In the genomic region with DNA sequence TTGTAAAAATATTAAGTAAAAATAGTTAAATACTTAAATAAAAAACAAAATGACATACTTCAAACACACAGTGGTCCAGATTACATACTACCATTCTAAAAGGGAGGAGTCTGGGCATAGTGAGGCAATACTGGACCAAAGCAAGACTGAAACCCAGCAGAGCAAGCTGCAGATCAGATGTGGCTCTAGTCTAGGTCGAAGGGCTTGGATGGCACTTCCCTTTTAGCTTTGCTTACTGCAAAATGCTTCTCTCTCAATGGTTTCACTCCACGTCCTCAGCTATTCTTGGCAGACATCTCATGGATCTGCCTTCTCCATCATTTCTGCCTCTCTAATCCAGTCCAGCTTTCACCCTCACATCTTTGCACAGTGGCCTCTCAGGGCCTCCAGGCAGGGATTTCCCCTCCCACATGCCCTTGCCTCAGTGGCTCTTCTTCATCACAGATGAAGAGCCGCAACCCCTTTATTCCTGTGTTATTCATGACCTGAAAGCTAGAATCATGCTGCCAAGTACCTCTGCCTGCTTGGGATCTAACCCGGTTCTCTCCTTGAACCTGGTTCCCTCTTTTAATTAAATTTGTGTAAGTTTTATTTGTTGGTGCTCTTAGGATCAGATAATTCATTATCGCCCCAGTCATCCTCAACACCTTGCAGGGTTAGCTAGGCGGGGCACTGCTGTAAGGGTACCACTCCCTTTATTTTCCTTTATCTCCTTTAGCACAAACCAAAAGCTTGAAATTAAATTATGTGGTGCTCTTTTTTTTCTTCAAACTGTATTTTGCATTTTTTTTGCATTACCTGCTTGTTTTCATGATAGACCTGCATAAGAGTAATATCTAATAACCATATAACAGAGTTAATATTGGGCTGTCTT, we compare ENCODE assay signal across 15 mouse cellular contexts. TPM values are rescaled to one million over a fixed set of nuclear protein-coding genes. Genes with fewer than 3 reads are reported as not detected.
DNase-seq lines count a peak whose midpoint lies in the region; ATAC-seq lines count a peak whose summit lies in the region.
"Had no signal": no experiment of that assay in that cellular context is flagged by ENCODE, and none has a peak within 500 bp of the region (broad histone marks: within the 10 kb centered on the region; RNA-seq: fewer than 3 reads in every experiment).

No protein-coding gene starts in this region.

- intact Hi-C loops in left cerebral cortex, postnatal 25 days (cut with DNase I) = no loop called here

- DNase-seq in lung, postnatal 36 days = peak; percentile 34
- DNase-seq in lung, postnatal 25 days (ENCODE audit: low spot score) = no peak
- DNase-seq in c-Kit-positive CD71-positive TER-119-negative erythroid progenitor cells, embryonic 14.5 days (ENCODE audit: low read depth) = peak; percentile 58
- peak; percentile 42 to 47 for DNase-seq in spleen, postnatal 10 days (ENCODE audit: low spot score in 2 of 2)
- DNase-seq in left cerebral cortex, postnatal 25 days (ENCODE audit: low spot score in 2 of 2) = no peak
- no peak for DNase-seq in cerebellum, postnatal 14 days
- DNase-seq: cerebellum, adult 8-10 months; kidney, adult 9 months; kidney, postnatal 4 days had no signal

- H3K36me3 ChIP-seq in liver, embryonic 12.5 days = 0 out of 2 replicates have a peak, but pooled peaks cover 2% of the 10 kb centered on the region
- H3K36me3 ChIP-seq: midbrain, embryonic 13.5 days; stomach, embryonic 15.5 days had no signal

- H3K4me3 ChIP-seq in liver, embryonic 12.5 days = peak overlapping the region; percentile 12; the same call in 1 of the 2 replicates
- H3K4me3 ChIP-seq: forebrain, embryonic 13.5 days; midbrain, embryonic 13.5 days; stomach, embryonic 15.5 days had no signal

- H3K4me2 ChIP-seq in liver, embryonic 12.5 days = peak overlapping the region; percentile 60
- H3K4me2 ChIP-seq: forebrain, embryonic 13.5 days; midbrain, embryonic 13.5 days; stomach, embryonic 15.5 days had no signal

- H3K27me3 ChIP-seq in liver, embryonic 12.5 days (replicated peaks) = 0 out of 2 replicates have a peak, but pooled peaks cover 8% of the 10 kb centered on the region
- H3K27me3 ChIP-seq: forebrain, embryonic 13.5 days; midbrain, embryonic 13.5 days; stomach, embryonic 15.5 days had no signal

- 74% methylated on average over 6 of the region's 6 CpGs for WGBS in liver, embryonic 12.5 days (ENCODE audit: insufficient replicate concordance)

- peaks cover 14% of the 10 kb centered on the region for H3K9me3 ChIP-seq in liver, embryonic 12.5 days (replicated peaks)
- H3K9me3 ChIP-seq: stomach, embryonic 15.5 days had no signal

- peak overlapping the region; percentile 87 for H3K27ac ChIP-seq in liver, embryonic 12.5 days
- H3K27ac ChIP-seq: forebrain, embryonic 13.5 days; macrophage; midbrain, embryonic 13.5 days; stomach, embryonic 15.5 days had no signal

- ATAC-seq in liver, embryonic 12.5 days = peak; percentile 79
- no peak for ATAC-seq in frontal cortex, adult (ENCODE audit: low TSS enrichment)
- ATAC-seq: forebrain, embryonic 13.5 days; midbrain, embryonic 13.5 days had no signal

- H3K4me1 ChIP-seq in liver, embryonic 12.5 days = peaks cover 89% of the 10 kb centered on the region
- H3K4me1 ChIP-seq: stomach, embryonic 15.5 days had no signal

- H3K9ac ChIP-seq in liver, embryonic 12.5 days = no peak overlapping the region; the same call in 1 of the 2 replicates
- H3K9ac ChIP-seq: forebrain, embryonic 13.5 days; midbrain, embryonic 13.5 days; stomach, embryonic 15.5 days had no signal

RNA-seq across cellular contexts. Expression of a gene that starts 1.6 kb away (rescaled TPM):
- 0.52 and 0.85 TPM in 2 replicates for polyA plus RNA-seq in liver, embryonic 12.5 days (2016; fragmentation: Nextera tagmentation; extraction: Ambion mirVana)
- under 1 TPM; 0.23 to 0.55 TPM for total RNA-seq in left cerebral cortex, postnatal 25 days (2021)
- polyA plus RNA-seq: forebrain, embryonic 13.5 days; midbrain, embryonic 13.5 days had no signal

Comparison
In these comparisons a context has a peak if more than half of its experiments do, and no peak if none do; other contexts are left out.
1. DNase-seq: peak in lung, postnatal 36 days (single experiment), c-Kit-positive CD71-positive TER-119-negative erythroid progenitor cells, embryonic 14.5 days (single experiment) and spleen, postnatal 10 days (2 of 2); none in lung, postnatal 25 days (single experiment), left cerebral cortex, postnatal 25 days (0 of 2) and cerebellum, postnatal 14 days (0 of 2).